Comparison of ENCODE assay signal across 31 mouse cellular contexts in genomic region chr1:180518412-180518811, GRCm38 (mm10). TPM values are rescaled to one million over a fixed set of nuclear protein-coding genes. Genes with fewer than 3 reads are reported as not detected.
A peak's percentile ranks its signal among the peaks of the same experiment; 100 is the strongest.
DNase-seq lines count a peak whose midpoint lies in the region; ATAC-seq lines count a peak whose summit lies in the region.
"Had no signal": no experiment of that assay in that cellular context is flagged by ENCODE, and none has a peak within 500 bp of the region (broad histone marks: within the 10 kb centered on the region; RNA-seq: fewer than 3 reads in every experiment).

No protein-coding gene starts in this region.

- H3K4me1 ChIP-seq in limb, embryonic 12.5 days (replicated peaks), result peaks cover 11% of the 10 kb centered on the region; the same call in 1 of the 2 replicates
- H3K4me1 ChIP-seq in limb, embryonic 10.5 days, result peaks cover 3% of the 10 kb centered on the region; the same call in 1 of the 2 replicates
- no peaks in the 10 kb centered on the region for H3K4me1 ChIP-seq in lung, embryonic 16.5 days (replicated peaks; ENCODE audit: control insufficient read depth, insufficient read depth, low read length)
- H3K4me1 ChIP-seq: liver, embryonic 15.5 days had no signal

- H3K27ac ChIP-seq in limb, embryonic 12.5 days, result 0 out of 2 replicates have a peak overlapping the region, but pooled peaks have one; percentile 35
- no peak overlapping the region for H3K27ac ChIP-seq in limb, embryonic 10.5 days
- H3K27ac ChIP-seq in lung, embryonic 16.5 days (ENCODE audit: low read length), result no peak overlapping the region
- H3K27ac ChIP-seq: embryonic facial prominence, embryonic 13.5 days; forebrain, embryonic 10.5 days; gastrocnemius, adult 2 months; heart, embryonic 15.5 days; hindbrain, embryonic 13.5 days; liver, embryonic 15.5 days; stomach, postnatal 0 days had no signal

- H3K9me3 ChIP-seq in limb, embryonic 12.5 days, result no peaks in the 10 kb centered on the region
- H3K9me3 ChIP-seq in limb, embryonic 10.5 days (replicated peaks), result no peaks in the 10 kb centered on the region
- H3K9me3 ChIP-seq in lung, embryonic 16.5 days (ENCODE audit: control insufficient read depth, low read length), result no peaks in the 10 kb centered on the region
- H3K9me3 ChIP-seq: embryonic facial prominence, embryonic 13.5 days; forebrain, embryonic 10.5 days; forebrain, embryonic 15.5 days; G1E; heart, embryonic 15.5 days; hindbrain, embryonic 13.5 days; liver, embryonic 15.5 days had no signal

- H3K4me3 ChIP-seq in limb, embryonic 12.5 days (replicated peaks), result no peak overlapping the region
- H3K4me3 ChIP-seq in limb, embryonic 10.5 days, result no peak overlapping the region
- H3K4me3 ChIP-seq in lung, embryonic 16.5 days (ENCODE audit: low read length), result no peak overlapping the region
- H3K4me3 ChIP-seq: embryonic facial prominence, embryonic 13.5 days; forebrain, embryonic 10.5 days; forebrain, embryonic 15.5 days; gastrocnemius, adult 2 months; heart, embryonic 15.5 days; hindbrain, embryonic 13.5 days; liver, embryonic 15.5 days had no signal

- no peak overlapping the region for H3K9ac ChIP-seq in limb, embryonic 12.5 days (replicated peaks)
- no peak overlapping the region for H3K9ac ChIP-seq in lung, embryonic 16.5 days (ENCODE audit: low read length)
- H3K9ac ChIP-seq: embryonic facial prominence, embryonic 13.5 days; forebrain, embryonic 15.5 days; heart, embryonic 15.5 days; hindbrain, embryonic 13.5 days; liver, embryonic 15.5 days had no signal

- H3K4me2 ChIP-seq in limb, embryonic 12.5 days, result no peak overlapping the region
- no peak overlapping the region for H3K4me2 ChIP-seq in lung, embryonic 16.5 days (ENCODE audit: low read depth, low read length)
- H3K4me2 ChIP-seq: embryonic facial prominence, embryonic 13.5 days; forebrain, embryonic 15.5 days; heart, embryonic 15.5 days; hindbrain, embryonic 13.5 days; liver, embryonic 15.5 days had no signal

- no peak for ATAC-seq in limb, embryonic 12.5 days (ENCODE audit: insufficient number of reproducible peaks, insufficient read depth, low FRiP score, low TSS enrichment, low read depth)
- ATAC-seq in lung, embryonic 16.5 days (ENCODE audit: low read depth), result 0 out of 2 replicates have a peak, but pooled peaks have one; percentile 36
- ATAC-seq: forebrain, embryonic 15.5 days; midbrain, embryonic 16.5 days had no signal

- peak; percentile 91 for DNase-seq in heart, adult 11 months
- DNase-seq in heart, postnatal 4 days, result no peak
- DNase-seq in limb, embryonic 10.5 days (ENCODE audit: low spot score), result no peak
- peak; percentile 71 for DNase-seq in lung, postnatal 36 days
- DNase-seq in thymus, postnatal 14 days, result no peak
- DNase-seq in yolk sac, embryonic 10.5 days (ENCODE audit: low spot score), result no peak
- DNase-seq: adrenal gland, adult 8-10 months; cerebellum, adult 8-10 months; embryo, embryonic 11 days; gastrocnemius, adult 2 months; gastrocnemius, postnatal 36 days; heart, postnatal 36 days; kidney, adult 18-20 months; kidney, postnatal 36 days; layer of hippocampus, postnatal 36 days; left cerebral cortex, postnatal 4 days; right cerebral cortex, postnatal 25 days; thymus, adult 18-20 months; thymus, postnatal 4 days had no signal

- no peaks in the 10 kb centered on the region for H3K36me3 ChIP-seq in limb, embryonic 12.5 days
- no peaks in the 10 kb centered on the region for H3K36me3 ChIP-seq in limb, embryonic 10.5 days
- H3K36me3 ChIP-seq in lung, embryonic 16.5 days (ENCODE audit: control insufficient read depth, insufficient read depth, low read length), result no peaks in the 10 kb centered on the region
- H3K36me3 ChIP-seq: embryonic facial prominence, embryonic 13.5 days; forebrain, embryonic 10.5 days; forebrain, embryonic 15.5 days; G1E; heart, embryonic 15.5 days; hindbrain, embryonic 13.5 days; liver, embryonic 15.5 days had no signal

- 62% methylated on average over 8 of the region's 8 CpGs for WGBS in limb, embryonic 12.5 days
- 59% methylated on average over 8 of the region's 8 CpGs for WGBS in limb, embryonic 10.5 days
- WGBS in lung, embryonic 16.5 days, result 32% methylated on average over 8 of the region's 8 CpGs

- H3K27me3 ChIP-seq in limb, embryonic 12.5 days, result no peaks in the 10 kb centered on the region
- H3K27me3 ChIP-seq in limb, embryonic 10.5 days (ENCODE audit: low read depth, poor library complexity, severe bottlenecking), result no peaks in the 10 kb centered on the region
- no peaks in the 10 kb centered on the region for H3K27me3 ChIP-seq in lung, embryonic 16.5 days (ENCODE audit: control insufficient read depth, insufficient read depth, low read depth, low read length)
- H3K27me3 ChIP-seq: forebrain, embryonic 15.5 days; hindbrain, embryonic 13.5 days; liver, embryonic 15.5 days had no signal

RNA-seq across cellular contexts. Expression of gene Stum, which starts 35.1 kb away (rescaled TPM):
- total RNA-seq in heart, postnatal 4 days (2021), result 1 to 10 TPM in 1 of 2 experiments, under 1 TPM in 1; 0.74 to 1.6 TPM
- polyA plus RNA-seq in limb, embryonic 12.5 days (2016; fragmentation: Nextera tagmentation; extraction: Ambion mirVana), result 1.7 and 1.8 TPM in 2 replicates
- polyA plus RNA-seq in limb, embryonic 10.5 days (2016; fragmentation: Nextera tagmentation; extraction: Ambion mirVana), result 0.39 and 0.60 TPM in 2 replicates
- 0.08 and 0.33 TPM in 2 replicates for polyA plus RNA-seq in lung, embryonic 16.5 days (2015; fragmentation: Nextera tagmentation; extraction: Ambion mirVana)
- polyA plus RNA-seq: C2C12, G1E had no signal

RNA-seq across cellular contexts. Expression of gene Parp1, which starts 50.3 kb away (rescaled TPM):
- 100 to 1,000 TPM in 1 of 2 experiments, 10 to 100 TPM in 1; 88.6 to 100 TPM for total RNA-seq in heart, postnatal 4 days (2021)
- polyA plus RNA-seq in limb, embryonic 12.5 days (2016; fragmentation: Nextera tagmentation; extraction: Ambion mirVana), result 202 and 203 TPM in 2 replicates
- 267 and 278 TPM in 2 replicates for polyA plus RNA-seq in limb, embryonic 10.5 days (2016; fragmentation: Nextera tagmentation; extraction: Ambion mirVana)
- 106 and 110 TPM in 2 replicates for polyA plus RNA-seq in lung, embryonic 16.5 days (2015; fragmentation: Nextera tagmentation; extraction: Ambion mirVana)

Comparison
In these comparisons a context has a peak if more than half of its experiments do, and no peak if none do; other contexts are left out.
1. DNase-seq: peak in heart, adult 11 months (single experiment) and lung, postnatal 36 days (single experiment); none in heart, postnatal 4 days (single experiment), limb, embryonic 10.5 days (single experiment), thymus, postnatal 14 days (single experiment) and yolk sac, embryonic 10.5 days (single experiment).